Mouse (Mus musculus): ENCODE measurements around the gene Trim65. TPM values are rescaled to one million over a fixed set of nuclear protein-coding genes. Genes with fewer than 3 reads are reported as not detected.

Gene Trim65
- polyA plus RNA-seq, 1 experiment, result 8.2 TPM

DNA sequence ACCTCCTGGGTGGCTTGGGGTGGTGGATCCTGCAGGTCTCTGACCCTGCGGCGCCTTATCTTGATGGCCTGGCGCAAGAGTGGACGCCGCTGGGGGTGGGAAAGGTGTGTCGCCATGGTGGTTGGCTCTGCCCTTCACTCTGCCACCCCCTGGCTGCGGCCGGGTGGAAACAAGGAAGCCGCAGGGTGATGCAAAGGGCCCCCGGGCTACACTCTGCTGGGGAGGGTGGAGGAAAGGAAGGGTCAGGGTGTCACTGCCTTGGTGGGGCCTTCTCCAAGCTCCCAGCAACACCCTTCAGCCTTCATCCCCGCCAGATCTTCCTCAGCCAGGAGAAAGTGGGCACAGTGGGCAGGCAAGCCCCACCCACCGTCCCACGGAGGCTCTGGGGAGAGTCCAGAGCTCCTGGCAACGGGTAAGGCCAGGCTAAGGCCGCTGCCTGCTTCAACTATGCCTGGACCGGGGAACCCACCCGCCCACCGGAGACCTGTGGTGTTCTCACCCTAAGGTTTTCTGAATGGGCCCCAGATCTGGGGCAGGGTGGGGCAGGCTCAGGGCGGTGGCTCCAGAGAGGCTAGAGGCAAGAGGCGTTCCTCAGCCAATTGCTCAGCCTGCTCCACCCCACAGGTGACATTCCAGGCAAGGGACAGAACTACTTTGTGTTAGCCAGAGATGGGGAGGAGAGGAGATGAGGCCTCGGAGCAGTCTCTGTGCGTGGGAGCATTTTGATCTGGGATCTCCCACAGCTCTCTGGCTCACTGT, 53.3 kb downstream of the Trim65 start, which contains the start of gene Unc13d:
Gene Unc13d (minus strand): TSS at position 516 of the 759 bp plus-strand sequence.
- peak; percentile 85 for TF ChIP-seq POLR2A (IDR thresholded peaks at IDR 0.05; ENCODE audit: borderline replicate concordance, control insufficient read depth, low read depth, low read length)
- peak; percentile 55 for TF ChIP-seq CTCF (IDR thresholded peaks at IDR 0.05; ENCODE audit: control insufficient read depth, insufficient read depth, low read length)
- H3K4me3 ChIP-seq (replicated peaks; ENCODE audit: control insufficient read depth, low read depth, low read length), result peak within 1 kb of the TSS; percentile 71
- peak within 1 kb of the TSS; percentile 98 for H3K27ac ChIP-seq (ENCODE audit: control insufficient read depth, insufficient read depth, low read depth, low read length, poor library complexity)
- WGBS, result 2% methylated on average over 22 of the region's 22 CpGs
- H3K4me1 ChIP-seq (ENCODE audit: control insufficient read depth, insufficient read depth, low read length), result peaks cover 2% of the 10 kb centered on the region; the same call in 1 of the 2 replicates

DNA sequence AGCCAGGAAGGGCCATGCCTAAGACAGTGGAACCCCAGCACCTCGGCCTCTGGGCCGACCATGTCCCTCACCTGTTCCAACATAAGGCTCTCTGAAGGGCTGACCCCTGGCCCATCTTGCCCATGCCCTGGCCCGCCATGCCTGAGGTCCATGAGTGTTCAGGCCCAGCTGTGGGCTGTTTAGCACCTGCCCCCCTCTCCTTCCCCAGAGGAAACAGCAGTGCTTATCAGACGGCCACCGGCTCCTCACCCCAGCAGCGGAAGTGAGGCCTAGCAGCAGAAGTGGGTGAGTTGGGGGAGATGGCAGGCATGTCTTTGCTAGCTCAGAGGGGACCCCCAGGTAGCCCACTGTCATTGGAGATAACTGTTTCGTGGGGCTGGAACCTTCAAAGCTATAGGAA, 54.1 kb downstream of the Trim65 start:
- peak overlapping the region; percentile 71 for H3K4me3 ChIP-seq (replicated peaks; ENCODE audit: control insufficient read depth, low read depth, low read length)
- WGBS, result 8% methylated on average over 7 of the region's 7 CpGs
- H3K4me1 ChIP-seq (ENCODE audit: control insufficient read depth, insufficient read depth, low read length), result peaks cover 2% of the 10 kb centered on the region; the same call in 1 of the 2 replicates
- peak overlapping the region; percentile 98 for H3K27ac ChIP-seq (ENCODE audit: control insufficient read depth, insufficient read depth, low read depth, low read length, poor library complexity)
- no peak for TF ChIP-seq CTCF (IDR thresholded peaks at IDR 0.05; ENCODE audit: control insufficient read depth, insufficient read depth, low read length)
- TF ChIP-seq POLR2A (IDR thresholded peaks at IDR 0.05; ENCODE audit: borderline replicate concordance, control insufficient read depth, low read depth, low read length), result peak; percentile 63; the same call in 1 of the 2 replicates

DNA sequence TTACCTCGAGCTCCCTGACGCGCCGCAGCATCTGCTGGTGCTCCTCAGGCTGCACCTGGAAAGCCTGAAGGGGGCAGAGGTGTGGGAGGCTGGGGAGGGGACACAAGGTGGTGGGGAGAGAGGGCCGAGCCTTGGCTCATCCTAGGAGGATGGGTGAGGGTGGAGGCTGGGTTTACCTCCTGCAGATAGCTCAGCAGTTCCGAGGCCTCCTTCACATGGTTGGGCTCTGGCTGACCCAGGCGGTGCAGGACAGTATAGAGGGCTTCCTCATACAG, 54.7 kb downstream of the Trim65 start:
- WGBS, result 50% methylated on average over 7 of the region's 7 CpGs
- Histone ChIP-seq H3K27ac (ENCODE audit: control insufficient read depth, insufficient read depth, low read depth, low read length, poor library complexity) (peak overlapping the region; percentile 98), H3K4me1 (ENCODE audit: control insufficient read depth, insufficient read depth, low read length) (peaks cover 2% of the 10 kb centered on the region; the same call in 1 of the 2 replicates)

DNA sequence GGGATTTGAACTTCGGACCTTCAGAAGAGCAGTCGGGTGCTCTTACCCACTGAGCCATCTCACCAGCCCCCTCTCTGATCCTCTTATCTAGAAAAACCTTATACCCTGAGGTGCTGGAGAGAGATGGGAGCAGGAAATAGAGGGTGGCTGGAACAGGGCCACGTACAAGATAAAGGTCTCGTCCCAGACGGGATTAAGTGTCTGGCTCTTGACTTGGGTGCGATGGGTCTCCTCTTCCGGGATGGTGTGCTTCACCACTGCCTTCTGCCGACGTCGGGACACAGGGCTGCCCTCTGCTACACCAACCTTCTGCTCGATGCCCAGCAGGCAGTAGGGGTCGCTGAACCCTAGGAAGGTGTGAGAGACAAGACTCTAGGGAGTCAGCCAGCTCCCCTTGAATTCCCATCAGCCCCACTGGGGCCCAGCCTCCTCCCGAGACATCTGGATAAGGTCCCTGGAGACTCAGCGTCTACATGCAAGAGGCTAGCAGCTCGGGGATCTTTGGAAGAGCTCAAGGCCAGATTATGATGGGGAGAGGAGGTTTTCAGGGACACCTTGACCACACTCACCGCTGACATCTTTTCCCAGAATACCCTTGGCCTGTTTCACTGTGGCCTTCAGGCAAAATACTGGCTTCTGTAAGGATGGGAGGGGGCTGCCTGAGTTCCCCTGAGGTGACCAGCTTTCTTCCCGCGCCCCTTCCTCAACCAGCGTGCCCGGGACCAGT, 55.2 kb downstream of the Trim65 start:
- H3K27ac ChIP-seq (ENCODE audit: control insufficient read depth, insufficient read depth, low read depth, low read length, poor library complexity), result peak overlapping the region; percentile 98
- TF ChIP-seq CTCF (IDR thresholded peaks at IDR 0.05; ENCODE audit: control insufficient read depth, insufficient read depth, low read length) (no peak), POLR2A (IDR thresholded peaks at IDR 0.05; ENCODE audit: borderline replicate concordance, control insufficient read depth, low read depth, low read length) (0 out of 2 replicates have a peak, but pooled peaks have one; percentile 25)
- peaks cover 2% of the 10 kb centered on the region; the same call in 1 of the 2 replicates for H3K4me1 ChIP-seq (ENCODE audit: control insufficient read depth, insufficient read depth, low read length)
- H3K4me3 ChIP-seq (replicated peaks; ENCODE audit: control insufficient read depth, low read depth, low read length), result no peak overlapping the region
- 52% methylated on average over 20 of the region's 20 CpGs for WGBS

More for the DNA sequence above, 54.7 kb downstream of the Trim65 start:
- H3K4me3 ChIP-seq (replicated peaks; ENCODE audit: control insufficient read depth, low read depth, low read length), result peak overlapping the region; percentile 71
- no peak for TF ChIP-seq POLR2A (IDR thresholded peaks at IDR 0.05; ENCODE audit: borderline replicate concordance, control insufficient read depth, low read depth, low read length)
- TF ChIP-seq CTCF (IDR thresholded peaks at IDR 0.05; ENCODE audit: control insufficient read depth, insufficient read depth, low read length), result no peak

DNA sequence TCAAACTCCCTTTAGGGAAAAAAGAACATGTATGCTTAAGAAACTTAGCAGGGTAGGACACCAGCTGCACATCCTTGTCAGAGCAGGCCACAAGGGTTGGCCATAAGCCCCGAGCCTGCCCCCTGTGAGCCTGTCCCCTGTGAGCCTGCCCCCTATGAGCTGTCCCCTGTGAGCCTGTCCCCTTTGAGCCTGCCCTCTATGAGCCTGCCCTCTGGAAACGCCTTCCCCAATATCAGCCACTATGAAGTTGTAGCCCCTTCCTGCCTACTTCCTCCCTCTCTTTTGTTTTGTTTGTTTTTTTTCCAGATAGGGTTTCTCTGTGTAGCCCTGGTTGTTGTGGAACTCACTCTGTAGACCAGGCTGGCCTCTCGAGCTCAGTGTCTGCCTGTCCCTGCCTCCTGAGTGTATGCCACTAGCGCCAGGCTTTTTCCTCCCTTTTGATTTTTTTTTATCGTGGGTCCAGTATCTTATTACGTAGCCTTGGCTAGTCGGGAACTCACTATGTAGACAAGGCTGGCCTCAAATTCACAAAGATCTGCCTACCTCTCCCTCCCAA, 56.4 kb downstream of the Trim65 start:
- TF ChIP-seq POLR2A (IDR thresholded peaks at IDR 0.05; ENCODE audit: borderline replicate concordance, control insufficient read depth, low read depth, low read length) (no peak), CTCF (IDR thresholded peaks at IDR 0.05; ENCODE audit: control insufficient read depth, insufficient read depth, low read length) (no peak)
- no peak overlapping the region for H3K27ac ChIP-seq (ENCODE audit: control insufficient read depth, insufficient read depth, low read depth, low read length, poor library complexity)
- H3K4me3 ChIP-seq (replicated peaks; ENCODE audit: control insufficient read depth, low read depth, low read length), result no peak overlapping the region
- 48% methylated on average over 7 of the region's 7 CpGs for WGBS
- peaks cover 2% of the 10 kb centered on the region; the same call in 1 of the 2 replicates for H3K4me1 ChIP-seq (ENCODE audit: control insufficient read depth, insufficient read depth, low read length)

DNA sequence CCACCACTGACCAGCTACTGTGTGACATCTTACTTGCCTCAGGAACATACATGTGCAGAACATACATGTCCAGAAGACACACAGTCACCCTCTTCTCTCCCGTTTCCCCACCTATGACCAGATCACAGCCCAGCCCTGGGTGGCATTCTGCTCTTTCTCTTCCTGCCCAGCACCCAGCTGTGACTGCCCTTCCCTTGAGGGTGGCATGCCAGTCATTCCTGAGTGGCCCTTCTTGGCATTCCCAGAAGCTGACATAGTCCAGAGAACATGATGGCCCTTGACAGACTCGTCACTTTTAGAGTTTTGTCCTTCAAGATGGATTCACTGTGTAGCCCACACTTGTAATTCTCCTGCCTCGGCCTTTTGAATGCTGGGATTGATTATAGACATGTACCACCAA, 58.3 kb downstream of the Trim65 start:
- H3K4me1 ChIP-seq (ENCODE audit: control insufficient read depth, insufficient read depth, low read length), result peaks cover 2% of the 10 kb centered on the region; the same call in 1 of the 2 replicates
- H3K27ac ChIP-seq (ENCODE audit: control insufficient read depth, insufficient read depth, low read depth, low read length, poor library complexity), result no peak overlapping the region
- H3K4me3 ChIP-seq (replicated peaks; ENCODE audit: control insufficient read depth, low read depth, low read length), result no peak overlapping the region
- no peak for TF ChIP-seq POLR2A (IDR thresholded peaks at IDR 0.05; ENCODE audit: borderline replicate concordance, control insufficient read depth, low read depth, low read length)
- WGBS, result 82% methylated on average over 3 of the region's 3 CpGs

Other genes with a start within 250 kb of the Trim65 start
- gene Smim5, start 231.2 kb downstream of the Trim65 start, polyA plus RNA-seq (2011; ENCODE audit: insufficient read depth, insufficient read length, low replicate concordance, missing spikeins), result 44.8 and 74.9 TPM in 2 replicates
- 4.4 and 13.1 TPM in 2 replicates for gene Smim6, start 219.1 kb downstream of the Trim65 start, polyA plus RNA-seq (2011; ENCODE audit: insufficient read depth, insufficient read length, low replicate concordance, missing spikeins)
- 12.8 and 21.7 TPM in 2 replicates for gene Sap30bp, start 197.8 kb downstream of the Trim65 start, polyA plus RNA-seq (2011; ENCODE audit: insufficient read depth, insufficient read length, low replicate concordance, missing spikeins)
- gene Recql5, start 197.7 kb downstream of the Trim65 start, polyA plus RNA-seq (2011; ENCODE audit: insufficient read depth, insufficient read length, low replicate concordance, missing spikeins), result 17.4 and 40.9 TPM in 2 replicates
- gene Itgb4, start 156.4 kb downstream of the Trim65 start, polyA plus RNA-seq (2011; ENCODE audit: insufficient read depth, insufficient read length, low replicate concordance, missing spikeins), result 0.47 and 1.7 TPM in 2 replicates
- 16.7 and 27.0 TPM in 2 replicates for gene Galk1, start 118.4 kb downstream of the Trim65 start, polyA plus RNA-seq (2011; ENCODE audit: insufficient read depth, insufficient read length, low replicate concordance, missing spikeins)
- gene H3f3b, start 103.2 kb downstream of the Trim65 start, polyA plus RNA-seq (2011; ENCODE audit: insufficient read depth, insufficient read length, low replicate concordance, missing spikeins), result 386 and 402 TPM in 2 replicates
- gene Unk, start 100.8 kb downstream of the Trim65 start, polyA plus RNA-seq (2011; ENCODE audit: insufficient read depth, insufficient read length, low replicate concordance, missing spikeins), result 11.8 and 43.0 TPM in 2 replicates
- 31.2 and 63.0 TPM in 2 replicates for gene Unc13d, start 53.2 kb downstream of the Trim65 start, polyA plus RNA-seq (2011; ENCODE audit: insufficient read depth, insufficient read length, low replicate concordance, missing spikeins)
- 55.0 and 68.0 TPM in 2 replicates for gene Wbp2, start 44.1 kb downstream of the Trim65 start, polyA plus RNA-seq (2011; ENCODE audit: insufficient read depth, insufficient read length, low replicate concordance, missing spikeins)
- 3.1 and 8.9 TPM in 2 replicates for gene Trim47, start 3.9 kb downstream of the Trim65 start, polyA plus RNA-seq (2011; ENCODE audit: insufficient read depth, insufficient read length, low replicate concordance, missing spikeins)
- gene Mrpl38, start 7.7 kb upstream of the Trim65 start, polyA plus RNA-seq (2011; ENCODE audit: insufficient read depth, insufficient read length, low replicate concordance, missing spikeins), result 28.0 and 38.3 TPM in 2 replicates
- 10.8 and 16.1 TPM in 2 replicates for gene Fbf1, start 37.0 kb upstream of the Trim65 start, polyA plus RNA-seq (2011; ENCODE audit: insufficient read depth, insufficient read length, low replicate concordance, missing spikeins)
- 20.2 and 30.0 TPM in 2 replicates for gene Ten1, start 67.7 kb upstream of the Trim65 start, polyA plus RNA-seq (2011; ENCODE audit: insufficient read depth, insufficient read length, low replicate concordance, missing spikeins)
- gene Acox1, start 67.9 kb upstream of the Trim65 start, polyA plus RNA-seq (2011; ENCODE audit: insufficient read depth, insufficient read length, low replicate concordance, missing spikeins), result 9.8 and 20.0 TPM in 2 replicates
- 0.30 TPM in 1 of 2 replicates, not detected in the other for gene Evpl, start 106.9 kb upstream of the Trim65 start, polyA plus RNA-seq (2011; ENCODE audit: insufficient read depth, insufficient read length, low replicate concordance, missing spikeins)
- gene Srp68, start 143.1 kb upstream of the Trim65 start, polyA plus RNA-seq (2011; ENCODE audit: insufficient read depth, insufficient read length, low replicate concordance, missing spikeins), result 23.8 and 44.5 TPM in 2 replicates
- gene Galr2, start 149.8 kb upstream of the Trim65 start, polyA plus RNA-seq (2011; ENCODE audit: insufficient read depth, insufficient read length, low replicate concordance, missing spikeins), result not detected in 2 replicates
- gene Exoc7, start 176.1 kb upstream of the Trim65 start, polyA plus RNA-seq (2011; ENCODE audit: insufficient read depth, insufficient read length, low replicate concordance, missing spikeins), result 39.1 and 47.2 TPM in 2 replicates
- gene Foxj1, start 204.3 kb upstream of the Trim65 start, polyA plus RNA-seq (2011; ENCODE audit: insufficient read depth, insufficient read length, low replicate concordance, missing spikeins), result not detected in 2 replicates

Data from bone marrow, adult 2 months (tissue).